Mouse (Mus musculus): ENCODE results near the gene Lrp2. TPM values are rescaled to one million over a fixed set of nuclear protein-coding genes. Genes with fewer than 3 reads are reported as not detected.

Lrp2 gene
- total and polyA plus RNA-seq, 3 experiments = 0.16 TPM; not detected in 2

GRCm38 (mm10) chr2:69530126-69530525 lies 55.7 kb downstream of the Lrp2 start:
- DNase-seq (ENCODE audit: low spot score) (no peak), ATAC-seq (ENCODE audit: extremely low read depth, insufficient number of reproducible peaks, low FRiP score, poor library complexity, severe bottlenecking) (no peak)
- H3K4me1 ChIP-seq (ENCODE audit: insufficient read depth, low read depth, low read length) = no peaks in the 10 kb centered on the region
- H3K4me3 ChIP-seq (ENCODE audit: low read depth, low read length) = no peak overlapping the region
- H3K36me3 ChIP-seq (replicated peaks) = no peaks in the 10 kb centered on the region
- TF ChIP-seq GATA2 (IDR thresholded peaks at IDR 0.05; ENCODE audit: borderline replicate concordance, low read depth, low read length) (no peak), GATA1 (IDR thresholded peaks at IDR 0.05; ENCODE audit: borderline replicate concordance, low read length) (no peak), POLR2AphosphoS5 (IDR thresholded peaks at IDR 0.05; ENCODE audit: insufficient replicate concordance, low read depth, low read length) (no peak), TAL1 (conservative IDR thresholded peaks at IDR 0.05; ENCODE audit: low read depth, low read length) (no peak), CTCF (IDR thresholded peaks at IDR 0.05; ENCODE audit: low read depth, low read length) (no peak)
- H3K9me3 ChIP-seq (replicated peaks) = no peaks in the 10 kb centered on the region
- no peaks in the 10 kb centered on the region for H3K27me3 ChIP-seq (ENCODE audit: insufficient read depth, low read length)

- TF ChIP-seq TAL1 (conservative IDR thresholded peaks at IDR 0.05; ENCODE audit: low read depth, low read length) = no peak
- no peak for TF ChIP-seq GATA2 (IDR thresholded peaks at IDR 0.05; ENCODE audit: borderline replicate concordance, low read depth, low read length)
- TF ChIP-seq POLR2AphosphoS5 (IDR thresholded peaks at IDR 0.05; ENCODE audit: insufficient replicate concordance, low read depth, low read length) = no peak
- TF ChIP-seq GATA1 (IDR thresholded peaks at IDR 0.05; ENCODE audit: borderline replicate concordance, low read length) = no peak
- no peak for TF ChIP-seq CTCF (IDR thresholded peaks at IDR 0.05; ENCODE audit: low read depth, low read length)
- no peak for ATAC-seq (ENCODE audit: extremely low read depth, insufficient number of reproducible peaks, low FRiP score, poor library complexity, severe bottlenecking)
- DNase-seq (ENCODE audit: low spot score) = no peak
These were observed 65.6 kb downstream of the Lrp2 start for GRCm38 (mm10) chr2:69520273-69520672.

GRCm38 (mm10) chr2:69518307-69518706 lies 67.6 kb downstream of the Lrp2 start:
- Histone ChIP-seq H3K27me3 (ENCODE audit: insufficient read depth, low read length) (peaks cover 2% of the 10 kb centered on the region; the same call in 1 of the 2 replicates), H3K4me1 (ENCODE audit: insufficient read depth, low read depth, low read length) (no peaks in the 10 kb centered on the region), H3K36me3 (replicated peaks) (no peaks in the 10 kb centered on the region), H3K9me3 (replicated peaks) (no peaks in the 10 kb centered on the region; the same call in 1 of the 2 replicates), H3K4me3 (ENCODE audit: low read depth, low read length) (no peak overlapping the region)
- TF ChIP-seq POLR2AphosphoS5 (IDR thresholded peaks at IDR 0.05; ENCODE audit: insufficient replicate concordance, low read depth, low read length) (no peak), GATA2 (IDR thresholded peaks at IDR 0.05; ENCODE audit: borderline replicate concordance, low read depth, low read length) (no peak), CTCF (IDR thresholded peaks at IDR 0.05; ENCODE audit: low read depth, low read length) (no peak), GATA1 (IDR thresholded peaks at IDR 0.05; ENCODE audit: borderline replicate concordance, low read length) (no peak), TAL1 (conservative IDR thresholded peaks at IDR 0.05; ENCODE audit: low read depth, low read length) (no peak)
- ATAC-seq (ENCODE audit: extremely low read depth, insufficient number of reproducible peaks, low FRiP score, poor library complexity, severe bottlenecking) = no peak
- DNase-seq (ENCODE audit: low spot score) = no peak

More at GRCm38 (mm10) chr2:69520273-69520672, 65.6 kb downstream of the Lrp2 start:
- H3K36me3 ChIP-seq (replicated peaks) = no peaks in the 10 kb centered on the region
- no peaks in the 10 kb centered on the region for H3K4me1 ChIP-seq (ENCODE audit: insufficient read depth, low read depth, low read length)
- no peaks in the 10 kb centered on the region; the same call in 1 of the 2 replicates for H3K9me3 ChIP-seq (replicated peaks)
- H3K27me3 ChIP-seq (ENCODE audit: insufficient read depth, low read length) = peaks cover 2% of the 10 kb centered on the region; the same call in 1 of the 2 replicates
- no peak overlapping the region for H3K4me3 ChIP-seq (ENCODE audit: low read depth, low read length)

- ATAC-seq (ENCODE audit: extremely low read depth, insufficient number of reproducible peaks, low FRiP score, poor library complexity, severe bottlenecking) (no peak), DNase-seq (ENCODE audit: low spot score) (no peak)
- no peak overlapping the region for H3K4me3 ChIP-seq (ENCODE audit: low read depth, low read length)
- no peak for TF ChIP-seq GATA2 (IDR thresholded peaks at IDR 0.05; ENCODE audit: borderline replicate concordance, low read depth, low read length)
- no peak for TF ChIP-seq TAL1 (conservative IDR thresholded peaks at IDR 0.05; ENCODE audit: low read depth, low read length)
- no peak for TF ChIP-seq POLR2AphosphoS5 (IDR thresholded peaks at IDR 0.05; ENCODE audit: insufficient replicate concordance, low read depth, low read length)
- TF ChIP-seq CTCF (IDR thresholded peaks at IDR 0.05; ENCODE audit: low read depth, low read length) = no peak
- no peak for TF ChIP-seq GATA1 (IDR thresholded peaks at IDR 0.05; ENCODE audit: borderline replicate concordance, low read length)
- no peaks in the 10 kb centered on the region for H3K36me3 ChIP-seq (replicated peaks)
- H3K4me1 ChIP-seq (ENCODE audit: insufficient read depth, low read depth, low read length) = no peaks in the 10 kb centered on the region
- H3K9me3 ChIP-seq (replicated peaks) = no peaks in the 10 kb centered on the region
- H3K27me3 ChIP-seq (ENCODE audit: insufficient read depth, low read length) = no peaks in the 10 kb centered on the region
These were observed 74.1 kb downstream of the Lrp2 start for GRCm38 (mm10) chr2:69511766-69512165.

GRCm38 (mm10) chr2:69500357-69500756 lies 85.5 kb downstream of the Lrp2 start:
- no peak overlapping the region for H3K4me3 ChIP-seq (ENCODE audit: low read depth, low read length)
- H3K36me3 ChIP-seq (replicated peaks) = no peaks in the 10 kb centered on the region
- no peaks in the 10 kb centered on the region for H3K9me3 ChIP-seq (replicated peaks)
- H3K27me3 ChIP-seq (ENCODE audit: insufficient read depth, low read length) = no peaks in the 10 kb centered on the region
- H3K4me1 ChIP-seq (ENCODE audit: insufficient read depth, low read depth, low read length) = no peaks in the 10 kb centered on the region
- no peak for ATAC-seq (ENCODE audit: extremely low read depth, insufficient number of reproducible peaks, low FRiP score, poor library complexity, severe bottlenecking)
- TF ChIP-seq GATA1 (IDR thresholded peaks at IDR 0.05; ENCODE audit: borderline replicate concordance, low read length) = no peak
- no peak for TF ChIP-seq TAL1 (conservative IDR thresholded peaks at IDR 0.05; ENCODE audit: low read depth, low read length)
- DNase-seq (ENCODE audit: low spot score) = no peak

GRCm38 (mm10) chr2:69493130-69493529 lies 92.7 kb downstream of the Lrp2 start:
- no peak for TF ChIP-seq GATA1 (IDR thresholded peaks at IDR 0.05; ENCODE audit: borderline replicate concordance, low read length)
- TF ChIP-seq CTCF (IDR thresholded peaks at IDR 0.05; ENCODE audit: low read depth, low read length) = no peak
- no peak for TF ChIP-seq TAL1 (conservative IDR thresholded peaks at IDR 0.05; ENCODE audit: low read depth, low read length)
- no peak for TF ChIP-seq POLR2AphosphoS5 (IDR thresholded peaks at IDR 0.05; ENCODE audit: insufficient replicate concordance, low read depth, low read length)
- TF ChIP-seq GATA2 (IDR thresholded peaks at IDR 0.05; ENCODE audit: borderline replicate concordance, low read depth, low read length) = no peak
- no peak for DNase-seq (ENCODE audit: low spot score)
- Histone ChIP-seq H3K9me3 (replicated peaks) (no peaks in the 10 kb centered on the region), H3K27me3 (ENCODE audit: insufficient read depth, low read length) (no peaks in the 10 kb centered on the region), H3K36me3 (replicated peaks) (no peaks in the 10 kb centered on the region), H3K4me3 (ENCODE audit: low read depth, low read length) (no peak overlapping the region), H3K4me1 (ENCODE audit: insufficient read depth, low read depth, low read length) (no peaks in the 10 kb centered on the region)
- ATAC-seq (ENCODE audit: extremely low read depth, insufficient number of reproducible peaks, low FRiP score, poor library complexity, severe bottlenecking) = no peak
